Mouse (Mus musculus): ENCODE results near the gene Stard5.

Gene Stard5

GRCm38 (mm10) chr7:83631828-83632681 is at the start of gene Stard5:
TSS of gene Stard5 (plus strand) at chr7:83631959.
- DNase-seq (ENCODE audit: low spot score in 2 of 2) = peak; percentile 80 to 86

- DNase-seq (ENCODE audit: low spot score in 2 of 2) = peak in 1 of 2 experiments; percentile 17
These were observed 46.9 kb upstream of the Stard5 start, which contains the start of gene Tmc3 for GRCm38 (mm10) chr7:83584639-83585471. TSS of gene Tmc3 (plus strand) at chr7:83584927.

GRCm38 (mm10) chr7:83594056-83594455 is 37.7 kb upstream of the Stard5 start:
- DNase-seq (ENCODE audit: low spot score in 2 of 2) = no peak

- no peak for DNase-seq (ENCODE audit: low spot score in 2 of 2)
These were observed 34.7 kb upstream of the Stard5 start for GRCm38 (mm10) chr7:83597063-83597462.

- DNase-seq (ENCODE audit: low spot score in 2 of 2) = no peak
These were observed 32.5 kb upstream of the Stard5 start for GRCm38 (mm10) chr7:83598997-83599912.

- DNase-seq (ENCODE audit: low spot score in 2 of 2) = no peak
These were observed 31.9 kb upstream of the Stard5 start for GRCm38 (mm10) chr7:83599913-83600286.

GRCm38 (mm10) chr7:83604180-83604944 is 27.4 kb upstream of the Stard5 start:
- DNase-seq (ENCODE audit: low spot score in 2 of 2) = no peak

- no peak for DNase-seq (ENCODE audit: low spot score in 2 of 2)
These were observed 25.0 kb upstream of the Stard5 start for GRCm38 (mm10) chr7:83606796-83607195.

- DNase-seq (ENCODE audit: low spot score in 2 of 2) = no peak
These were observed 21.9 kb upstream of the Stard5 start for GRCm38 (mm10) chr7:83609891-83610290.

- no peak for DNase-seq (ENCODE audit: low spot score in 2 of 2)
These were observed 19.9 kb upstream of the Stard5 start for GRCm38 (mm10) chr7:83611886-83612285.

- DNase-seq (ENCODE audit: low spot score in 2 of 2) = no peak
These were observed 16.5 kb upstream of the Stard5 start for GRCm38 (mm10) chr7:83615272-83615671.

GRCm38 (mm10) chr7:83615815-83616214 is 15.9 kb upstream of the Stard5 start:
- DNase-seq (ENCODE audit: low spot score in 2 of 2) = no peak

- no peak for DNase-seq (ENCODE audit: low spot score in 2 of 2)
These were observed 15.5 kb upstream of the Stard5 start for GRCm38 (mm10) chr7:83616268-83616667.

GRCm38 (mm10) chr7:83618709-83619108 is 13.1 kb upstream of the Stard5 start:
- DNase-seq (ENCODE audit: low spot score in 2 of 2) = no peak

GRCm38 (mm10) chr7:83622582-83622981 is 9.2 kb upstream of the Stard5 start:
- DNase-seq (ENCODE audit: low spot score in 2 of 2) = no peak

GRCm38 (mm10) chr7:83624065-83624464 is 7.7 kb upstream of the Stard5 start:
- DNase-seq (ENCODE audit: low spot score in 2 of 2) = no peak

- DNase-seq (ENCODE audit: low spot score in 2 of 2) = no peak
These were observed 5.1 kb upstream of the Stard5 start for GRCm38 (mm10) chr7:83626557-83627257.

GRCm38 (mm10) chr7:83627369-83627768 is 4.4 kb upstream of the Stard5 start:
- DNase-seq (ENCODE audit: low spot score in 2 of 2) = no peak

GRCm38 (mm10) chr7:83631073-83631827 is 509 bp upstream of the Stard5 start:
- no peak for DNase-seq (ENCODE audit: low spot score in 2 of 2)

Measured in frontal cortex, postnatal 10 days (tissue).